Mouse (Mus musculus) ES-Bruce4 (cell line): ENCODE measurements around the gene Mfsd7a. TPM values are rescaled to one million over a fixed set of nuclear protein-coding genes. Genes with fewer than 3 reads are reported as not detected.

Experiments used
- H3K27ac ChIP-seq: 2 replicates; pipeline ENCODE4 v1.5.1; 2012; ENCODE audit warnings: low read length, inconsistent platforms; ENCODE audit not compliant: insufficient read depth
- H3K27me3 ChIP-seq: 2 replicates; pipeline ENCODE4 v1.6.1; 2012; ENCODE audit warnings: mild to moderate bottlenecking, low read length, inconsistent platforms; ENCODE audit not compliant: control insufficient read depth, poor library complexity, insufficient read depth, severe bottlenecking
- H3K36me3 ChIP-seq: 2 replicates; pipeline ENCODE4 v1.6.1; 2012; ENCODE audit warnings: inconsistent platforms, mild to moderate bottlenecking, low read length, moderate library complexity; ENCODE audit not compliant: control insufficient read depth, poor library complexity, insufficient read depth, severe bottlenecking
- H3K4me1 ChIP-seq: one replicate; pipeline ENCODE4 v1.8.1; 2011; ENCODE audit warnings: low read length; ENCODE audit not compliant: control insufficient read depth, insufficient read depth
- H3K4me3 ChIP-seq: 2 replicates; pipeline ENCODE4 v1.5.1; 2011; ENCODE audit warnings: low read depth, mild to moderate bottlenecking, low read length
- H3K9ac ChIP-seq: 2 replicates; pipeline ENCODE4 v1.6.1; 2012; ENCODE audit warnings: low read depth, mild to moderate bottlenecking, inconsistent platforms; ENCODE audit not compliant: poor library complexity, severe bottlenecking
- H3K9me3 ChIP-seq: replicated peaks from 2 replicates; pipeline ENCODE4 v1.6.1; 2012; ENCODE audit warnings: mild to moderate bottlenecking, low read length, inconsistent platforms; ENCODE audit not compliant: control insufficient read depth, poor library complexity, insufficient read depth, severe bottlenecking
- CTCF ChIP-seq: IDR thresholded peaks from one replicate; pipeline ENCODE4 v1.8.1; 2011; ENCODE audit warnings: low read depth, low read length
- EP300 ChIP-seq: IDR thresholded peaks from 2 replicates; pipeline ENCODE4 v1.6.1; 2011; ENCODE audit warnings: low read depth, low read length; ENCODE audit not compliant: insufficient read depth
- POLR2A ChIP-seq: IDR thresholded peaks from one replicate; pipeline ENCODE4 v1.8.1; 2011; ENCODE audit warnings: low read length; ENCODE audit not compliant: insufficient read depth
- polyA plus RNA-seq: library from polyadenylated mRNA; stranded (reverse); fragments of >200 nt; gene quantifications from 2 replicates; pipeline ENCODE4 v1.2.4, GENCODE M21; 2011; ENCODE audit warnings: low read depth; ENCODE audit not compliant: missing spikeins, insufficient read depth, insufficient read length

The Mfsd7a gene
- polyA plus RNA-seq, 1 experiment: 0.63 TPM

- Histone ChIP-seq H3K27me3 (no peaks in the 10 kb centered on the region; the same call in 1 of the 2 replicates), H3K9ac (no peak overlapping the region), H3K4me3 (no peak overlapping the region), H3K4me1 (peaks cover 4% of the 10 kb centered on the region), H3K9me3 (no peaks in the 10 kb centered on the region), H3K36me3 (no peaks in the 10 kb centered on the region), H3K27ac (no peak overlapping the region)
- TF ChIP-seq CTCF (no peak), EP300 (no peak), POLR2A (no peak)
These were observed 10.0 kb upstream of the Mfsd7a start for GRCm38 (mm10) chr5:108458706-108459105.

- no peaks in the 10 kb centered on the region for H3K36me3 ChIP-seq
- no peaks in the 10 kb centered on the region; the same call in 1 of the 2 replicates for H3K27me3 ChIP-seq
- H3K4me1 ChIP-seq: no peaks in the 10 kb centered on the region
- no peak overlapping the region for H3K27ac ChIP-seq
- no peak for TF ChIP-seq EP300
- TF ChIP-seq POLR2A: no peak
- no peak for TF ChIP-seq CTCF
- H3K9ac ChIP-seq: no peak overlapping the region
- H3K9me3 ChIP-seq: no peaks in the 10 kb centered on the region
- no peak overlapping the region for H3K4me3 ChIP-seq
These were observed 5.4 kb upstream of the Mfsd7a start for GRCm38 (mm10) chr5:108454094-108454493.

DNA sequence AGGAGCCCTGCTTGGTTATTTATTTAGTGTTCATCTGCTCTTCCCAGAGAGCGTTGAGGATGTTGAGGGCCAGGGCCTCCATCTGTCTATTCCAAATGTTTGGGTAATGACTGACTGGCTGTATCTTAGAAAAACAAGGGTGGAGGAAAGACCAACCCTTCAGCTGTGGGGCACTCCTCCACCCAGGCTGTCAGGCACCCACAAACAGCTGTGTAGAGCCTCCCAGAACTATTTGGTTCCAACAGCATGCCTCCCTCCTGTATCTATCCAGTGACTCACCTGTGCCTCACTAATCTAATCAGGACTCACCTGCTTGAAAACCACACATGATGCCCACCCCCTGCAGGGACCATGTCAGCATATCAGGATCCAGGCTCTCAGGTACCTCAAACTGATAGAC, 3.7 kb upstream of the Mfsd7a start:
- Histone ChIP-seq H3K9me3 (no peaks in the 10 kb centered on the region), H3K9ac (no peak overlapping the region), H3K4me1 (no peaks in the 10 kb centered on the region), H3K27ac (no peak overlapping the region), H3K36me3 (no peaks in the 10 kb centered on the region), H3K27me3 (no peaks in the 10 kb centered on the region), H3K4me3 (no peak overlapping the region)
- TF ChIP-seq EP300: no peak
- TF ChIP-seq CTCF: no peak
- TF ChIP-seq POLR2A: no peak

DNA sequence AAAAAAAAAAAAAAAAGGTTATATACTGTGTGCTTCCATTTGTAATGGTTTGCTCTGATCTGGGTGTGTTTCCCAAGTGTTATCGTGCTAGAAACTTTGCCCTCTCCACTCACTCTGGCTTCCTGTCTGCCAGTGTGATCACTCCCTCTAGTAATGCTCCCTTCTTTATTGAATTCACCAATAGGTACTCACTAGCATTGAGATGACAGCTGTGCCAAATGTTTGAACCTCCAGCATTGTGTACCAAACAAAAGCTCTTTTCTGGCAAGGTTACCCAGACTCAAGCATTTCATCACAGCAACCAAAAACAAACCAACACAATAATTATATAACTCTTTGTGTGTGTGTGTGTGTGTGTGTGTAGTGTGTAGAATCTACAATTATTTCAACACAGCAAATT, 2.9 kb upstream of the Mfsd7a start:
- Histone ChIP-seq H3K36me3 (no peaks in the 10 kb centered on the region), H3K27me3 (no peaks in the 10 kb centered on the region), H3K27ac (no peak overlapping the region), H3K9ac (no peak overlapping the region), H3K4me3 (no peak overlapping the region), H3K4me1 (no peaks in the 10 kb centered on the region), H3K9me3 (no peaks in the 10 kb centered on the region)
- TF ChIP-seq EP300 (no peak), POLR2A (no peak), CTCF (no peak)

GRCm38 (mm10) chr5:108450837-108451540, 2.3 kb upstream of the Mfsd7a start:
- H3K36me3 ChIP-seq: no peaks in the 10 kb centered on the region

GRCm38 (mm10) chr5:108447857-108448256, 834 bp downstream of the Mfsd7a start:
- Histone ChIP-seq H3K27ac (no peak overlapping the region), H3K36me3 (no peaks in the 10 kb centered on the region), H3K4me3 (no peak overlapping the region), H3K4me1 (no peaks in the 10 kb centered on the region), H3K27me3 (no peaks in the 10 kb centered on the region), H3K9me3 (no peaks in the 10 kb centered on the region), H3K9ac (no peak overlapping the region)
- no peak for TF ChIP-seq POLR2A
- TF ChIP-seq EP300: no peak
- no peak for TF ChIP-seq CTCF

More at GRCm38 (mm10) chr5:108450837-108451540, 2.3 kb upstream of the Mfsd7a start:
- H3K27ac ChIP-seq: no peak overlapping the region
- H3K9me3 ChIP-seq: no peaks in the 10 kb centered on the region
- TF ChIP-seq CTCF: no peak
- no peak for TF ChIP-seq POLR2A
- TF ChIP-seq EP300: no peak
- no peaks in the 10 kb centered on the region for H3K4me1 ChIP-seq
- H3K9ac ChIP-seq: no peak overlapping the region
- H3K27me3 ChIP-seq: no peaks in the 10 kb centered on the region
- H3K4me3 ChIP-seq: no peak overlapping the region
